Mouse (Mus musculus) lung, postnatal 0 days (tissue): ENCODE results near the gene Frat1.

Source experiments
- CTCF ChIP-seq: IDR thresholded peaks from 2 replicates; pipeline ENCODE4 v1.5.1; 2016; ENCODE audit warnings: antibody characterized with exemption, mild to moderate bottlenecking
- EP300 ChIP-seq: IDR thresholded peaks from 2 replicates; pipeline ENCODE4 v1.6.1; 2016; ENCODE audit warnings: antibody characterized with exemption, mild to moderate bottlenecking, control low read depth

DNA sequence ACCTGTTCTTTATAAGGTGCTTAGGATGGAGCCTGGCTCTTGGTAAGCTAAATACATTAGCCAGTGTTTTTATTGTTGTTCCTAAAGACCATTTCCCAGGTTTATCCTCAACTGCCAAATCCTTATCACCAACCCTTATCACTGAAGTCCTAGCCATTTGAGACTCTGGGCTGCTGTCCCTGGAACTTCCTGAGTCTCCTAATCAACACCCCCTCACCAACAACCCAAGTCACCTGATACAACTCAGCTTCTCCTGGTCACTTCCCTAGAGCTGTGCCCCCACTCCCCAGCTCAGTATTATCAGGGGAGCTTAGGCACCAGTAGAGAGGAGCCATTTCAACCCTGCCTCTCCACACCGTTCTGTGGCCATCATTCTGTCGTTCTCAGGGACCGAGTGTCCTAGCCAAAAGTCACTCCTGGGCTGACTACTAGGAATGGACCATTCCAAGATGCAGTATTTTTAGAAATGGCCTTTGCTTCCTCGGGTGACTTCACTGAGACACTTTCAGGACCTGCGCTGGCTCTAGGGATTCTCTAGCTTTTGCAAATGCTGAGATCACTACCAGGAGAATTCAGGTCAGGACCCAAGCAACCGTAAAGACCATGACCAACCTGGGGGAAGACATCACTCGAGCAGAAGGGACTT, 11.5 kb downstream of the Frat1 start:
- no peak for TF ChIP-seq CTCF
- TF ChIP-seq EP300 = no peak
